ENCODE assay signal across 16 mouse cellular contexts in genomic region chr12:110909962-110910361, GRCm38 (mm10).
"Had no signal": no experiment of that assay in that cellular context is flagged by ENCODE, and none has a peak within 500 bp of the region (broad histone marks: within the 10 kb centered on the region; RNA-seq: fewer than 3 reads in every experiment).

No protein-coding gene starts in this region.

- H3K4me3 ChIP-seq: midbrain, embryonic 10.5 days; midbrain, embryonic 12.5 days; myocyte; neural tube, embryonic 12.5 days; stomach, embryonic 15.5 days had no signal

- DNase-seq: lung, adult 18-20 months; lung, embryonic 14.5 days; lung, postnatal 10 days; lung, postnatal 4 days; midbrain, embryonic 14.5 days; right cerebral cortex, postnatal 14 days; thymus, adult 18-20 months; thymus, postnatal 14 days; thymus, postnatal 36 days had no signal

- H3K27ac ChIP-seq: midbrain, embryonic 10.5 days; midbrain, embryonic 12.5 days; neural tube, embryonic 12.5 days; stomach, embryonic 15.5 days; stomach, postnatal 0 days had no signal

- ATAC-seq: midbrain, embryonic 16.5 days had no signal
